Mouse (Mus musculus) adipocyte (in vitro differentiated cells): ENCODE measurements around the gene Malsu1.
A peak's percentile ranks its signal among the peaks of the same experiment; 100 is the strongest.

ENCODE experiments used
- DNase-seq: peaks from one replicate; pipeline ENCODE4 v3.0.0-alpha.2; 2016; ENCODE audit warnings: low spot score

Malsu1 gene

GRCm38 (mm10) chr6:49074117-49074490 is 509 bp downstream of the Malsu1 start:
- no peak for DNase-seq

GRCm38 (mm10) chr6:49077894-49078293 is 4.3 kb downstream of the Malsu1 start:
- DNase-seq: no peak

GRCm38 (mm10) chr6:49079313-49079712 is 5.7 kb downstream of the Malsu1 start:
- no peak for DNase-seq

GRCm38 (mm10) chr6:49083008-49083407 is 9.4 kb downstream of the Malsu1 start:
- no peak for DNase-seq

- DNase-seq: no peak
These were observed 21.4 kb downstream of the Malsu1 start for GRCm38 (mm10) chr6:49094968-49095367.

- DNase-seq: peak; percentile 93
These were observed 22.8 kb downstream of the Malsu1 start for GRCm38 (mm10) chr6:49096421-49096820.

GRCm38 (mm10) chr6:49096933-49097461 is 23.4 kb downstream of the Malsu1 start:
- DNase-seq: peak; percentile 99

- peak; percentile 69 for DNase-seq
These were observed 24.1 kb downstream of the Malsu1 start for GRCm38 (mm10) chr6:49097596-49098110.

- DNase-seq: no peak
These were observed 25.5 kb downstream of the Malsu1 start for GRCm38 (mm10) chr6:49099086-49099485.

- peak; percentile 60 for DNase-seq
These were observed 33.3 kb downstream of the Malsu1 start for GRCm38 (mm10) chr6:49106746-49107500.

GRCm38 (mm10) chr6:49109196-49109595 is 35.6 kb downstream of the Malsu1 start:
- DNase-seq: no peak

- DNase-seq: no peak
These were observed 40.3 kb downstream of the Malsu1 start for GRCm38 (mm10) chr6:49113895-49114294.

GRCm38 (mm10) chr6:49114457-49114856 is 40.9 kb downstream of the Malsu1 start:
- no peak for DNase-seq

- no peak for DNase-seq
These were observed 42.0 kb downstream of the Malsu1 start for GRCm38 (mm10) chr6:49115550-49115949.

- no peak for DNase-seq
These were observed 42.6 kb downstream of the Malsu1 start for GRCm38 (mm10) chr6:49116241-49116640.

- no peak for DNase-seq
These were observed 44.9 kb downstream of the Malsu1 start for GRCm38 (mm10) chr6:49118446-49118845.

GRCm38 (mm10) chr6:49119462-49120135 is 46.0 kb downstream of the Malsu1 start:
- peak; percentile 65 for DNase-seq

GRCm38 (mm10) chr6:49120370-49120769 is 46.8 kb downstream of the Malsu1 start:
- no peak for DNase-seq

GRCm38 (mm10) chr6:49130328-49130727 is 56.7 kb downstream of the Malsu1 start:
- DNase-seq: no peak

- DNase-seq: no peak
These were observed 58.3 kb downstream of the Malsu1 start for GRCm38 (mm10) chr6:49131855-49132254.

- no peak for DNase-seq
These were observed 58.9 kb downstream of the Malsu1 start for GRCm38 (mm10) chr6:49132352-49133090.
